Mouse (Mus musculus): ENCODE results near the gene Syap1.

DNA sequence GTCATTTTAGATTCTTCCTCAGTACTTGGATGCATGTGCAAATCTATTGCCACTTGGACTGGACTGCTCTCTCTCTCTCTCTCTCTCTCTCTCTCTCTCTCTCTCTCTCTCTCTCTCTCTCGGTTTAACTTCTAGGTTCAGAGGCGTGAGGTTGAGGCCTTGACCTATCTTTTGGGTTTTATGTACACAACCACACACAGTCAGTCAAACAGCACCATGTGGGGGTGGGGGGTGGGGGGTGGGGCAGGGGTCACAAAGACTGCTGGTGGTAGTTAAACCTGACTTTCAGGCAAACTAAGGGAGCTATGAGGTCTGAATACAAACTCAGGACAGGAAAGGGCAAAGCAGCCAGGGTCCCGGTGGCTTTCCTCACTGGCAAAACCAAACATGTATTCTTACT lies 19.3 kb upstream of the Syap1 start:
- TF ChIP-seq CTCF (IDR thresholded peaks at IDR 0.05; ENCODE audit: low read depth) (no peak), EP300 (IDR thresholded peaks at IDR 0.05; ENCODE audit: low read depth) (no peak)

Data from liver, embryonic 14.5 days (tissue).